Mouse (Mus musculus) stomach, embryonic 16.5 days (tissue): ENCODE results near the gene Pigx. TPM values are rescaled to one million over a fixed set of nuclear protein-coding genes. Genes with fewer than 3 reads are reported as not detected.

ENCODE experiments used
- ATAC-seq: fragments of 200-750 bp; cut with Nextera tagmentation; 2 replicates; pipeline ENCODE4 v1.8.0; 2017; ENCODE audit warnings: moderate number of reproducible peaks, moderate TSS enrichment; ENCODE audit not compliant: insufficient read depth, low FRiP score
- H3K27ac ChIP-seq: fragments of 300-500 bp; sonication (generic); 2 replicates; pipeline ENCODE4 v1.5.1; 2014; ENCODE audit warnings: low read length
- H3K27me3 ChIP-seq: fragments of 300-500 bp; sonication (generic); 2 replicates; pipeline ENCODE4 v1.6.1; 2014; ENCODE audit warnings: low read length, control low read depth, mixed read lengths; ENCODE audit not compliant: control insufficient read depth, insufficient read depth
- H3K36me3 ChIP-seq: fragments of 300-500 bp; sonication (generic); 2 replicates; pipeline ENCODE4 v1.6.1; 2014; ENCODE audit warnings: low read length; ENCODE audit not compliant: control insufficient read depth, insufficient read depth
- H3K4me1 ChIP-seq: fragments of 300-500 bp; sonication (generic); 2 replicates; pipeline ENCODE4 v1.6.1; 2014; ENCODE audit warnings: low read length, control low read depth, mixed read lengths; ENCODE audit not compliant: control insufficient read depth, insufficient read depth
- H3K4me2 ChIP-seq: fragments of 300-500 bp; sonication (generic); 2 replicates; pipeline ENCODE4 v1.6.1; 2014; ENCODE audit warnings: low read depth, low read length, mixed read lengths
- H3K4me3 ChIP-seq: fragments of 300-500 bp; sonication (generic); replicated peaks from 2 replicates; pipeline ENCODE4 v1.5.1; 2014; ENCODE audit warnings: mild to moderate bottlenecking, low read length
- H3K9ac ChIP-seq: fragments of 300-500 bp; sonication (generic); 2 replicates; pipeline ENCODE4 v1.6.1; 2014; ENCODE audit warnings: low read length
- H3K9me3 ChIP-seq: fragments of 300-500 bp; sonication (generic); replicated peaks from 2 replicates; pipeline ENCODE4 v1.6.1; 2016; ENCODE audit warnings: low read length, control low read depth; ENCODE audit not compliant: control insufficient read depth
- WGBS: fragments of 180-500 bp; shearing (Covaris S2); extraction: QIAGEN DNeasy Blood & Tissue Kit; methylation state at CpG from one replicate; pipeline ENCODE4 v1.1.7; 2014; 5-methylcytosine and 5-hydroxymethylcytosine counted together
- polyA plus RNA-seq: library from polyadenylated mRNA; unstranded; fragments of >200 nt; fragmentation: Nextera tagmentation; extraction: Ambion mirVana; gene quantifications from 2 replicates; pipeline ENCODE4 v1.2.1, GENCODE M21; 2015

Pigx gene
- polyA plus RNA-seq, 1 experiment from 2014 or later, result 80.1 TPM

DNA sequence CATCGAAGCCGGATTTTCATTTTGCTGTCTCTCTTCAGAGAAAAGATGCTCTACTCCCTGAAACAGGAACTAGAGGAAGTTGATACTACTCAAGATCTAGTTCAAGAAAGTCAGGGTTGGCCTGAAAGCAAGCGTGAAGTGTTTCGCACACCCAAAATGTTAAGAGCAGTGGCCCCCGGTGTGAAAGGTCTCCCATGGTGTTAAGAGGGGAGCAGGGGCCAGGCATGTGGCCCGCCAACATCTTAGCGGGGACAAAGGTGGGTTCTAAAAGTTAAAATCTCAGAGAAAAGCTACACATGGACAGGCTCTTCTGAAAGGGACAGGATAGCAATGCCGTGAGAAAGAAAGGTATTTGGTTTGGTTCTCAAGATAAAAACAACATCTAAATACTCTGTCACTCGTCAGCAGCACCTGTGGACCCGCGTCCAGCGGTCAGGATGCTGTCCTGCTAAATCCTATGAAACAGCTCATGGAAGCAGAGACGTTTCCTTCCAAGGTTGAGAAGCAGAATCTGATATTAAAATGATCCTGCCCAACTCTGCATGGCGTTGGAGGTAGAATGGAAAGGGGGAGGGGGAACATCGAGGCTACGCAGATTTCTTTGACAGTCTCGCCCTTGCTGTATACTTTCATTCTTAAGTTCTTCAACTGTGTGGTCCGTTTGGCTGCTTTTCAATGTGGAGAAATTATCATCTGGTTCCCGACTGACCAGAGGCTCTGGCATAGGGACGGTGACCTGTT, 30.1 kb upstream of the Pigx start:
- no peaks in the 10 kb centered on the region for H3K9me3 ChIP-seq
- peak overlapping the region; percentile 25 for H3K4me3 ChIP-seq
- WGBS, result 63% methylated on average over 20 of the region's 20 CpGs
- H3K27ac ChIP-seq, result peak overlapping the region; percentile 28; the same call in 1 of the 2 replicates
- ATAC-seq, result no peak
- H3K36me3 ChIP-seq, result no peaks in the 10 kb centered on the region
- peak overlapping the region; percentile 39 for H3K4me2 ChIP-seq
- no peaks in the 10 kb centered on the region for H3K27me3 ChIP-seq
- H3K9ac ChIP-seq, result peak overlapping the region; percentile 38
- H3K4me1 ChIP-seq, result no peaks in the 10 kb centered on the region

GRCm38 (mm10) chr16:32127046-32127445, 27.5 kb upstream of the Pigx start:
- WGBS, result 77% methylated on average over 4 of the region's 4 CpGs
- no peaks in the 10 kb centered on the region for H3K27me3 ChIP-seq
- H3K4me1 ChIP-seq, result no peaks in the 10 kb centered on the region
- no peak for ATAC-seq
- no peak overlapping the region for H3K4me3 ChIP-seq
- no peak overlapping the region for H3K4me2 ChIP-seq
- H3K9me3 ChIP-seq, result no peaks in the 10 kb centered on the region
- no peak overlapping the region for H3K9ac ChIP-seq
- H3K27ac ChIP-seq, result peak overlapping the region; percentile 43; the same call in 1 of the 2 replicates
- no peaks in the 10 kb centered on the region for H3K36me3 ChIP-seq

DNA sequence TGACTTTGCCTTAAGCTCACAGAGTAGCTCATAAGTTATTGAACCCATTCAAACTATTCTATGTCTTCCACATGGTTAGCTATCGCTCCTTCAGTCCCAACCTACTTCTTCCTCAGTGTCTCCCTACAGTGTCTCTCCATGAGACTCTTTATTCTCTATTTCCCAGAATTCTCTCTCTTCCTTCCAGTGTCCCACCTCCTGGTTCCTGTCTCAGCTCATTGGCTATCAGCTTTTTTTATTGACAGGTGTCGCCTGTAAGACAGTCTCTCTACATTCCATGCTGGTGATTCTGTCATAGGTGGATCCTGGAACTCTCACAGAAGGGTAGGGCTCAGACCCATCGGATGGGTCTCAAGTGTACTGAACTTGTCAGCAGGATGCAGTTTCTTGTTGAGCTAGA, 25.8 kb upstream of the Pigx start:
- no peaks in the 10 kb centered on the region for H3K36me3 ChIP-seq
- no peak overlapping the region for H3K4me2 ChIP-seq
- 0 out of 2 replicates have a peak overlapping the region, but pooled peaks have one; percentile 18 for H3K27ac ChIP-seq
- no peaks in the 10 kb centered on the region for H3K27me3 ChIP-seq
- H3K4me3 ChIP-seq, result no peak overlapping the region
- H3K4me1 ChIP-seq, result no peaks in the 10 kb centered on the region
- ATAC-seq, result no peak
- no peaks in the 10 kb centered on the region for H3K9me3 ChIP-seq
- no peak overlapping the region for H3K9ac ChIP-seq
- 81% methylated on average over 3 of the region's 3 CpGs for WGBS

GRCm38 (mm10) chr16:32124444-32125335, 25.1 kb upstream of the Pigx start:
- no peak for ATAC-seq
- peak overlapping the region; percentile 1; the same call in 1 of the 2 replicates for H3K27ac ChIP-seq

DNA sequence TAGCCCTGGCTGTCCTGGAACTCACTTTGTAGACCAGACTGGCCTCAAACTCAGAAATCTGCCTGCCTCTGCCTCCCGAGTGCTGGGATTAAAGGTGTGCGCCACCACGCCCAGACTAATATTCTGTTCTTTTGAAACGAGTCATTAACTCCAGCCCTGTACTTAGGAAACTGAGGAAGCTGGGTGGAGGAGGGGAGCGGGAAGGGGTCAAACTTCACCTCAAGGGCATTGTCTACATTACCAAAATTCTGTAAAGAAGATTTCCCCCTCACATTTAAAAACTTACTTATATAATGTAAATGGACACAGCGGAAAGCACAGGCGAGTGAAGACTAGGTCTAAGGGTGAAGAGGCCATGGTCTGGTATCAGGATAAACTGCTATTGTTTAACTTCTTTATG, 24.5 kb upstream of the Pigx start:
- no peak for ATAC-seq
- H3K27ac ChIP-seq, result no peak overlapping the region

More at GRCm38 (mm10) chr16:32124444-32125335, 25.1 kb upstream of the Pigx start:
- Histone ChIP-seq H3K4me3 (no peak overlapping the region), H3K36me3 (no peaks in the 10 kb centered on the region), H3K9me3 (no peaks in the 10 kb centered on the region), H3K4me2 (no peak overlapping the region), H3K27me3 (no peaks in the 10 kb centered on the region), H3K9ac (no peak overlapping the region), H3K4me1 (no peaks in the 10 kb centered on the region)
- 62% methylated on average over 17 of the region's 17 CpGs for WGBS

GRCm38 (mm10) chr16:32120454-32120853, 20.9 kb upstream of the Pigx start:
- no peaks in the 10 kb centered on the region for H3K9me3 ChIP-seq
- no peak overlapping the region for H3K4me3 ChIP-seq
- no peak overlapping the region for H3K4me2 ChIP-seq
- no peak overlapping the region for H3K27ac ChIP-seq
- no peaks in the 10 kb centered on the region for H3K36me3 ChIP-seq
- WGBS, result 79% methylated on average over 3 of the region's 3 CpGs
- H3K4me1 ChIP-seq, result no peaks in the 10 kb centered on the region; the same call in 1 of the 2 replicates
- ATAC-seq, result no peak
- H3K9ac ChIP-seq, result no peak overlapping the region
- no peaks in the 10 kb centered on the region for H3K27me3 ChIP-seq

More for the DNA sequence above, 24.5 kb upstream of the Pigx start:
- no peaks in the 10 kb centered on the region for H3K4me1 ChIP-seq
- no peaks in the 10 kb centered on the region for H3K27me3 ChIP-seq
- no peak overlapping the region for H3K4me2 ChIP-seq
- H3K9ac ChIP-seq, result no peak overlapping the region
- 83% methylated on average over 7 of the region's 7 CpGs for WGBS
- H3K36me3 ChIP-seq, result no peaks in the 10 kb centered on the region
- no peak overlapping the region for H3K4me3 ChIP-seq
- H3K9me3 ChIP-seq, result no peaks in the 10 kb centered on the region

GRCm38 (mm10) chr16:32116186-32116585, 16.6 kb upstream of the Pigx start:
- no peak for ATAC-seq
- H3K4me2 ChIP-seq, result no peak overlapping the region
- H3K36me3 ChIP-seq, result no peaks in the 10 kb centered on the region
- no peaks in the 10 kb centered on the region for H3K9me3 ChIP-seq
- H3K9ac ChIP-seq, result no peak overlapping the region
- H3K4me3 ChIP-seq, result no peak overlapping the region
- 24% methylated on average over 5 of the region's 5 CpGs for WGBS
- no peaks in the 10 kb centered on the region for H3K27me3 ChIP-seq
- H3K4me1 ChIP-seq, result no peaks in the 10 kb centered on the region; the same call in 1 of the 2 replicates
- no peak overlapping the region for H3K27ac ChIP-seq

- no peaks in the 10 kb centered on the region for H3K9me3 ChIP-seq
- no peak overlapping the region for H3K4me2 ChIP-seq
- no peak overlapping the region for H3K9ac ChIP-seq
- no peaks in the 10 kb centered on the region for H3K27me3 ChIP-seq
- H3K4me3 ChIP-seq, result no peak overlapping the region
- H3K36me3 ChIP-seq, result no peaks in the 10 kb centered on the region
- H3K4me1 ChIP-seq, result no peaks in the 10 kb centered on the region; the same call in 1 of the 2 replicates
- no peak overlapping the region for H3K27ac ChIP-seq
- ATAC-seq, result no peak
- 39% methylated on average over 6 of the region's 6 CpGs for WGBS
Observed at GRCm38 (mm10) chr16:32115781-32116180, 16.2 kb upstream of the Pigx start.
